Mouse (Mus musculus): ENCODE results near the gene Tex21.
A peak's percentile ranks its signal among the peaks of the same experiment; 100 is the strongest.
"Not testable (repeated sequence)": the region's sequence is repeated elsewhere in the genome, so short reads cannot be mapped to it uniquely, and the experiment has no call there.

The Tex21 gene

DNA sequence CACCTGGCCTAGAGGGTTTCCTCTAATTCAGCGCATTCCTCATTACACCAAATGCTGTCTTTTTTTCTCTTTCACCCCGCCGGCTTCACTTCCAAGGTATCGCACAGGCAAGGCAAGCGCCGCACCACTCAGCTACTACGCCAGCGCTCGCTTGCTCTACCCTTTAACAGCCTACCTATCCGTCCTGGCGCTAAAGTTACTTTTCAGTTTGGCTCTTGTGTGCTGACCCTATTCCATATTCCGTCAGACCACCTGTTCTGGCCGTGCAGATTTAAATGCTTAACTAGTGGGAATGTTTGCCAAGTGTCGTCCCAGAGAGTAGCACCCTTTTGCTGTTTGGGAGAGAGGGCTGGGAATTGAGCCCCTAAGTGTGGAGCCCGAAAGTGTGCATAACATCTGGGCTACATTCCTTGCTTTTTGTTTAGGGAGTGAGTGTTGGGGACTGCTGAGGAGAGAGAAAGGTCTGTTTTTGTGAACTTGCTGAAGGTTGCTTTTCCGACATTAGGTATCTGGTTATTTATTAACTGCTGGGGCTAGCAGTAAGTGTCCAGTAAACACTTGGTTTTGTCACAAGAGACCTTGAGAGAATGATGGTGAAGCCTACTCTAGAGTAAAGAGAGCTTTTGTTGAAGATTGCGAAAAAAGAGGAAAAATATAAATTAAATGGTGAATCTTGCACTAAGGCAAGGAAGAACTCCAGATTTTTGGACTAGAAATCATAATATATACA, 9.7 kb upstream of the Tex21 start:
- DNase-seq (ENCODE audit: low spot score) = no peak

DNA sequence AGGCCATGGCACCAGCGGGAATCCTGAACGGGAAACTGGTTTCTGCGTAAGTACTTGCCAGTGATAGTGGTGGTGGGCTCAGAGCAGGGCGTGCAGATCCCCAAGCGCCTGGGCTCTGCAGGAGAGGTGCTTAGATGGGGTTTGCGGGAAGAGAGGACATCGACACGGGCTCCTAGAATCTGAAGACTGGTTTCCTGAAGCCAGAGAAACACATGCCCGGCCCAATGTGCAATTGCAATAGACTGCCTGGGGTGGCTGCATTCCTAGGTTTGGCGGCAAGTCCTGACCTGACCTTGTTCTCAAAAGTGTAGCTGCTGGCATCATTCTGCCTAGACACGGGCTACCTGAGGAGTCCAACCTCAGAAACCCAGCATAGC, 8.9 kb upstream of the Tex21 start:
- no peak for DNase-seq (ENCODE audit: low spot score)

DNA sequence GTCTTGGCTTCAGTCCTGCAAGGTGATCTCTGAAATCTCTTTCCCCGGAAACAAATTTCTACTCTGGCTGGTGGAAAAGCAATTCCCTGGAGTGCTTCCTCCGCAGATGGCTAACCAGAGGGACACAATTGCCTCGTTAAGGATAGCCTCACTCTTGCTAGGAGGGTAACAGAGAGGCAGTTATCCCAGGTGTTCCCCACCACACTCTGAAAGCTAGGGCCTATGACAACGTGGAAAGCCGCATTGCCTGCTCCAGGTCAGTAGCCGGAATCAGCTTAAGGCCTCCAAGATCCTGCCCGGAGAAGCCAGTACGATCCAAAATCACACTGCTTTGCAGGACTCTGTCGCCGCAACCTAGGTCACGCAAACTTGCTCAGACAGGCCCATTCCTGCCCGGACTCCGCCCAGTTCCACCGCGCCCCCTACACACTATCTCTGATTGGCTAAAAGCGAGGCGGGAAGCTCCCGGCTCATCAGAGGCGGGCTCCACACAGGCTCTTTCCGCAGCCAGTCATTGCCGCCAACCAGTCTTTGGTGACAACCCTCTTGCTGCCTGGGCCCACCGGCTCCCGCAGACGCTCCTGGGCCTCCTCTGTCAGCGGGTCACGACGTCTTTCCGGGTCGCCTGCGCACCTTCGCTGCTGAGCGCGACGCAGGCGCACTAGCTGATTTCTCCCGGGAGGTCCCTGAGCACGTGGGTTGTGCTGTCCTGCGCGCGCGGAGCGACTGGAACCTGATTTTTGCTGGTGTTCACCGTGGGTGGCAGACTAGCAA, 8.4 kb upstream of the Tex21 start, which contains the start of gene Mthfd1:
Gene Mthfd1, plus strand, starts transcription at position 574 of the 774 bp plus-strand sequence.
- peak; percentile 70 for DNase-seq (ENCODE audit: low spot score)

DNA sequence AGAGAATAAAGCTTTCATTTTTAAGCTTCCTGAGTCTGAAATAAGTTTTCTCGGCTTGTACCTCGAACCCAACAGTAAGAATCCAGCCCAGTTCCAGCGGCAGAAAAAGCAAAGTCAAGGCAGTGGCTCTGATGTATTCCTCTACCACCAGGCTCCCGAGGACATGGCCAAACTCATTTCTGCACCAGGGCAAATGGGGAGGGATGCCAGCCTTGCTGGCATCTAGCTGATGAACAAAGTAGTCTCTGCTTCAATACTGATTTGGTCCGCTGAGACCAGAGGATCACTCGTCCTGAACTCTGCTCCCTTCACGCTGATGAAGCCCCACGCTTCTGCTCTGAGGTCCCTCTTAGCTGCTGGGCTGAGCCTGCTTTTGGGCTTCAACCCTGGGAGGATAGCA, 7.4 kb upstream of the Tex21 start:
- no peak for DNase-seq (ENCODE audit: low spot score)

DNA sequence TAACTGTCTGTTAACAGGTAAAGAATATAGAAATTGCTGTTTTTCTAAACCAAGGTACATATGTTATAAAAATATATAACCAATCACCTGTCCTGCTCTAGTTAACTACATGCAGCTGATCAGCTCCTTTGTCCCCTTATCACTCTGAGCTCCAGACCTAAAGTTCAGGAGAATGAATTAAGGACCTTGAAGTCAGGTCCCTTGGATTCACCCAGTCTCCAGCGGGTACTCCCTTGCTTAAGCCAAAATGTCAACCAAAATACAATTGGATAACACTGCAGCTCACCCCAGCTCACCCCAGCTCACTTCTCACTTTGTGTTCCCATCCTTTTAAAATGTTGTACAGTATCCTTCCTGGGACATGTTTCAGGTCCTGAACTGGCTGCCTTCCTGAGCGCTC, 7.0 kb upstream of the Tex21 start:
- no peak for DNase-seq (ENCODE audit: low spot score)

DNA sequence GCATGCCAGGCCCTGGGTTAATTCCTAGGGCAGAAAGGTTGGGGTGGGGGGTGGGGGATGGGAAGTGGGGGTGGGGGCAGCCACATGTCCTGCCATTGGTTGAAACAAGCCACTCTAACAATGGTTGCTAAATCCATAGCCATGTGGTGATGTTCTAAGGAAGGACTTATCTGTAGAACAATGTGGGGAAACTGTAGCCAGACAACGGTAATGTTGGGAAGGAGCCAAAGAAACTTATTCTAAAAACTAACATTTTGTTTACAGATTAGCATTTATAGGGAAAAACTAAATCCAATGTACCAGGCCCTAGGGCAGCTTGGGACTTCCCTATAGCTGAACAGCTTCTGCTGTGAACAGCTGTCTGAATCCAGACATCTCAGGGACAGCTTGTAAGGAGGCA, 6.5 kb upstream of the Tex21 start:
- no peak for DNase-seq (ENCODE audit: low spot score)

DNA sequence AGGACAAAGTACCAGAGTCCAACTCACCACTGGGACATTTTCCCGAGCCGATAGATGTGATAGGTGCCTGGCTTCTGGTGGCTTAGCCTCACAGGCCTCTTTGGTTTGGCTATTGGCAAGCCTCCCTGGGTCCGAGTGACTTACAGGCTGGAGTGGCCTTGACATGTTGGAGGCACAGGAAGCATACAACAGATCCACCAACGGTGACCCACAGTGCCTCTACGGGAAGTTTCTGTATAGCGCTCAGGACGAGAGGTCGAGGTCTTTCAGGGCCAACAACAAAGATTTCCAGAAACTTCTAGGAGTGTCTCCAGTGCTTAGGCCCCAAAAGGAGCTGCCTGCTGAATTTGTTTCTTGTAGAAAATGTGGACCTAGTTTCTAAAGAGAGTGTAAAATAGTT, 1.6 kb downstream of the Tex21 start:
- no peak for DNase-seq (ENCODE audit: low spot score)

DNA sequence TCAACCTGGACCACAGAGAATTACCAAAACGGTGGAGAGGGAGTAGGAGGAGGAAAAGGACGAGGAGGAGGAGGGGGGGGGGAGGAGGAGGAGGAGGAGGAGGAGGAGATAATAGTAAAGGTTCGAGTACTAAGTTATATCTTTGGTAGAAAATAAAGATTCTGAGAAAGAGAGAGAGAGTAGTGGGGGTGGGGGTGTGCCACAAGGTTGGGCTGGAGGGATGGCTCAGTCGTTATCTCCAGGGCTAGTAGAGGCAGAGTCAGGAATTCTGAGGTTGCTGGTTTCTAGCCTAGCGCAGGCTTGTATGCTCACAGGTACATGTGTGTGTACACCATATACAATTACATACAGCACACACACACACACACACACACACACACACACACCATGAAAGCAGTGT, 4.7 kb downstream of the Tex21 start:
- no peak for DNase-seq (ENCODE audit: low spot score)

DNA sequence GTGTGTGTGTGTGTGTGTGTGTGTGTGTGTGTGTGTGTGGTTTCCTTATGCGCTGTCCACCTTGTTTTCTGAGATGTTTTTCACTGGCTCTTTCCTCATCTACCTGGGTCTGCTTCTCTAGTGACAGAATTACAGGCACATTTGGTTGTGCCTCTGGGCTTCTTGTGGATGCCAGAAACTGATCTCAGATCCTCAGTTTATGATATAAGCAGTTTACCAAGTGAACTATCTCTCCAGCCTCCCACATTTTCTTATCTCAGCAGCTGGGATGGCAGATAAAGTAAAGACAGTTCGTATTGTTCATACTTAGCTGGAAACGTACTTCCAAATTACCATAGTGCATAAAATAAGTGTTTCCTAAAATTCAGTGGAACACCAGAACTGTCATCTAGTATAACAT, 5.5 kb downstream of the Tex21 start:
- DNase-seq (ENCODE audit: low spot score) = no peak

DNA sequence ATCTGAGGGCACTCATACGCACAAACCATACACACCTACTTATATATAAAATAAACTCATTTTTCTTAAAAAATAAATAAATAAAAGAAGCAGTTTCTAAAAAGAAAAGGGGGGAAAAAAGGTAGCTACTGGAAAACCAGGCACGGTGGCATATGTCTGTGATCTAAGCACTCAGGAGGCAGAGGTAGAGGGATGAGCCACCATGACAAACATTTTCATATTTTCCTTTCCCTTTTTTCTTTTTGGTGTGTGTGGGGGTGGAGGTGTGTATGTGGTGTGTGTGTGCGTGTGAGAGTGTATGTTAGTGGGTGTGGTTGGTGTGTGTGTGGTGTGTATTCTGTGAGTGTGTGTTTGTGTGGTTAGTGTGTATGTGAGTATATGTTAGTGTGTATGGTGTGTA, 5.9 kb downstream of the Tex21 start:
- DNase-seq (ENCODE audit: low spot score) = no peak

DNA sequence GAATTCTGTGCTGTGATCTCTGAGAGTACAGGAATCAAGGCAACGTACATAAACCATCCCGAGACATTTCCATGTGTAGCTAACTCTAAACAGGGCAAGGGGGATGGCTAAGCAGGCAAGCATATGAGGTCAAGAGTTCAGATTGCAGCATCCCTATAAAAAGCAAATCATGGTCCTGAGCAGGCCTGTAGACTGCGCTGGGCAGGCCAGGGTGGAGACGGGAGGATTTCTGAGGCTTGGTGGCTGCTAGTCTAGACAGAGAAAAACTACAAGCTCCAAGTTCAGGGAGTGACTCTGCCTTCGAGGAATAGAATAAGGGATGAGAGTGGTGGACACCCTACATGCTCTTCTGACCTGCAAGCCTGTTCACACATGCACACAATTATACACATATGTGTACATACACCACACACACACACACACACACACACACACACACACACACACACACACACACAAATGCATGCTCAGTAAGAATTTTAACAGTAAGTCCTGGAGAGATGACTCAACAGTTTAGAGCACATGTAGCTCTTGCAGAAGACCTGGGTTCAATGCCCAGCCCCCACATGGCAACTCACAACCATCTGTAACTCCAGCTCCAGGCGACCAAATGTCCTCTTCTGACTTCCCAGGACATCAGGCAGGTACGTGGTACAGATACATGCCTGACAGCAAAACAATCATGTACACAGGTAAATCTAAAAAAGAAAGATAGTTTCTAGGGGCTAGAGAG, 6.5 kb downstream of the Tex21 start:
- DNase-seq (ENCODE audit: low spot score) = no peak

DNA sequence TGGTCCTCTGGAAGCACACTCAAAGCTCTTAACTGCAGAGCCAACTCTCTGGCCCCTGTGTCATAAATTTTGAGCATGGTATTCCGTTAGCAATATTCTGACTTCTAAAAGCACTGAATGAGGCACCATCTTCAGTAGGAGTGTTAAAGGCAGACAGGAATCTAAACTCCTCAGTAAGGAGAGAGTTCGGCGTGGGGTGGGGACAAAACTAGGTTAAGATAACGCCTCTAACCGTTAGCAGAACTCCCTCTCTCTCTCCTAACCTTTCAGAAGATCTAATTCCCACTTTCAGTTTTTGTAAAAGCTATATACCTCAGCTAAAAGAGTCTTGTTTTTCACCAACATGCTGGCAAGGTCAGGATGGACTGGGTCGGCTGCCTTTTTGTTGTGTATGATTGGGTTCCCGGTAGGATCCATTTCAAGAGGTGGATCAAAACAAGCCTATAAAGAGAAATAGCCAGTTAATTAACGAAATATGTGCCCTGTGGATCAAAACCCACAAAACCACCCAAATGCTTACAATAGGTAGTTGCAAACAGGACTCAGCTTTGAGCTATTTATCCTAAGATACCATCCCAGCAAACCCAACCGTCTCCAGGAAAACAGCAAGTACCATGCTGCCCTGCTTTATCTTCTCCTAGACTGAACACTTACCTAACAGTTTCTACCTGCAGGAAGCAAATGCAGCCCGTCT, 7.3 kb downstream of the Tex21 start:
- no peak for DNase-seq (ENCODE audit: low spot score)

DNA sequence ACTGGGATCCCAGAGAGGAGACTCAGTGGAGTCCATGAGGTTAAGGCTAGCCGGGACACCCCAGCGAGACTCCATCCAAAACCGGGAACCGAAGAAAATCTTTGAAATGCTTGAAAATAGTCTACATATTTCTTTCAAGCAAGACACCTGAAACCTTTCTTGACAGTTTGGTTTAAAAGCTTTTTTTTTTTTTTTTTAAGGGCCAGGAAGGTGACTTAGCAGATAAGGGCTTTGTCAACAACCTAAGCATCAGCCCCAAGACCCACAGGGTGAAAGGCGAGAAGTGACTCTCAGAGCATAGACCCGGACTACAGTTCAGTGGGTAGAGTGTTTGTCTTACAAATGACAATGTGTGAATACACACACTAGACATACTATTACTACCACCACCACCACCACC, 11.3 kb downstream of the Tex21 start:
- DNase-seq (ENCODE audit: low spot score) = no peak

DNA sequence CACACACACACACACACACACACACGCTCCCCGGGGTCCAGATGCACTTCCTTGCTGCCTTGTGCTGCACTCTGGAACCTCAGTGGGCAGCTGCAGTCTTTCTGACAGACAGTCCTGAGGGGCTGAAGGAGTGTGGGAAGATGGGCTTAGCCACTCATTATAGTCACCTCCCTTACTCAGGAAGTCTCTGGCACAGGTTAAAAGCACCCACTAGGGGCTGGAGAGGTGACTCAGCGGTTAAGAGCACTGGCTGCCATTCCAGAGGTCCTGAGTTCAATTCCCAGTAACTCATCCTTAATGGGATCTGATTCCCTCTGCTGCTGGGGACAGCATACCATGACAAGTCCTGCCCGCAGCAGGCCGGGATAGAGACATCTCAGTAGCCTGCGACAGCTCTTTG, 15.9 kb downstream of the Tex21 start:
- DNase-seq (ENCODE audit: low spot score) = no peak

DNA sequence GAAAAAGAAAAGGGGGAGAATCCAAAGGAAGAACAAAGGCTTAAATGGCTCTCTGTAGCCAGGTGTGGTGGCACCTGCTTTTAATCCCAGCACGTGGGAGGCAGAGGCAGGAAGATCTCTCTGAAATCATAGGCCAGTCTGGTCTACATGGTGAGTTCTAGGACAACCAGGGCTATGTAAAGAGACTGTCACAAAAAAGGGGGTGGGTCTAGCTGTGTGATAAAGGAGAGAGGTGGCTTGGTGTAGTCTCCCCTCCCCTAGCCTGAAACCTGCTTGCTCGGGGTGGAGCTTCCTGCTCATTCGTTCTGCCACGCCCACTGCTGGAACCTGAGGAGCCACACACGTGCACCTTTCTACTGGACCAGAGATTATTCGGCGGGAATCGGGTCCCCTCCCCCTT, 24.4 kb downstream of the Tex21 start:
- DNase-seq (ENCODE audit: low spot score) = not testable (repeated sequence)

DNA sequence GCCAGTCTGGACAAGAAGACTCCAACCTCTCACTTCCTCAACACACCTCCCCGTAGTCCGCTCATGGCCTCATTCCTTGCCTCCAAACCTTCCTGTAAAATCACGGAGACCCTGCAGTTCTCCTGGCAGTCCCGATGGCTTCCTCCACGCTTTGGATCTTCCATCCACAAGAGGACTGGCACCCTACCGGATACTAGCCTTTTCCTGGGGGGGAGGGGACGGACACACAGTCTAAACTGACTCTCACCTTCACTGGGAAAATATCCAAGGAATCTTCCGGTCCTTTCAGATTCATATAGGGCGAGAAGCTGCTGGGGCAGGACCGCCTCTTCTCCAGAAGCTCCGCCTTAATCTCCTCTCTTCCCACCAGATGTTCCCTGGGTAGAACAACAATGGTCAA, 29.8 kb downstream of the Tex21 start:
- no peak for DNase-seq (ENCODE audit: low spot score)

DNA sequence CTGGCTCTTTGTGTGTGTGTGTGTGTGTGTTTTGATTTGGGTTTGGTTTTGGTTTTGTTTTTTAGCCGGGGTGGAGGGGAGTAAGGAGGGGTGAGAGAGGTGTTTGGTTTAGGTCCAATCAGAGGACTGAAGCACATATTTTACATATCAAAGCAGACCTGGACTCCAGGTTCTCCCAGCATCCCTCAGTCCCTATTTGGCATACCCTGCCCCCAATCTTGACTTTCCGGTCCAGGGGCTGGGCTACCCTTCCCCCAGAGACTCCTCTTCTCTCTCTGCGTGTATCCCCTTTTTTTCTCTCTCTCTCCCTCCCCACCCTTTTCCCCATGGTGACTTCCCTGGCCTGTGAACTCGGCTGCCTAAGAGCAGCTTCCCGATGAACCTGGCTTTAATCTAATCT, 31.4 kb downstream of the Tex21 start:
- no peak for DNase-seq (ENCODE audit: low spot score)

DNA sequence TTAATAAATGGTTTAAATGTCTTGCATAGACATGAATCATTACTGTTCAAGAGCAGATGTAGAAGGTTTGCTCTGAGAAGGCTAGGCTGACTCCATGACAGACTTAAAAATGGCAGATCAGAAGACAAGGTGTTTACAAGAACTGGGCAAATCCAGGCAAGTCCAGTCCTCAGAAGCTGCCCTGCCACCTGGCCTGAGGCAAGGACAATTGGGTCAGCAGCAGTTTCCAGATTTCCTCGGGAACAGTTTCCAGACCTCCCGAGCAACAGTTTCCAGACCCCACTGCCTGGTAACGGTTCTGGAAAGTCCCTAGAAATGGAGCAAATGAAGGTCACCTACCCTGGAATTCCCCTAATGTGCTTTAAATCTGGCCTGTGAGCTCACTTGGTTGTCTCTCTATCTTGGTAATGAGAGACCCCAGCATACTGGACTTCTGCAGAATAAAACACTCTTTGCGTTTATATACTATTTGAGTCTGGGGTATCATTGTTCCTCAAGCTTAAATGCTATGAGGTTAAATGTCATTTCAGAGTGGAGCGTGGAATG, 37.0 kb downstream of the Tex21 start:
- no peak for DNase-seq (ENCODE audit: low spot score)

DNA sequence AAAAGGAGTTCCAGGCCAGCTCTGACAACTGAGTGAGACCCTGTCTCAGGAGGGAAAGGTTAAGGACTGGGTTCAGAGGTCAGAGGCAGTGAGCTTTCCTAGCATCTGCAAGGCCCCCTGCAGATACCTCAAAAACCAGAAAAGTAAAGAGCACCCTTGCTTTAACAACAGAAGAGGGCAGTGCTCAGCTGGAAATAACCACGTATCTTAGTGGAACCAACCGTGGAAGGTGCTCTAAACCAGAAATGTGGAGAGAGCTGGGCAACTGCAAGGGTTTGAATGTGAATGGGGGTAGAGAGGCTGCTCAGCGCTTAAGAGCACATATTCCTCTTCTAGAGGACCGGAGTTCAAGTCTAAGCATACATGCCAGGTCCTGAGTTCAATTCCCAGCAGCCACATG, 46.2 kb downstream of the Tex21 start:
- DNase-seq (ENCODE audit: low spot score) = no peak

DNA sequence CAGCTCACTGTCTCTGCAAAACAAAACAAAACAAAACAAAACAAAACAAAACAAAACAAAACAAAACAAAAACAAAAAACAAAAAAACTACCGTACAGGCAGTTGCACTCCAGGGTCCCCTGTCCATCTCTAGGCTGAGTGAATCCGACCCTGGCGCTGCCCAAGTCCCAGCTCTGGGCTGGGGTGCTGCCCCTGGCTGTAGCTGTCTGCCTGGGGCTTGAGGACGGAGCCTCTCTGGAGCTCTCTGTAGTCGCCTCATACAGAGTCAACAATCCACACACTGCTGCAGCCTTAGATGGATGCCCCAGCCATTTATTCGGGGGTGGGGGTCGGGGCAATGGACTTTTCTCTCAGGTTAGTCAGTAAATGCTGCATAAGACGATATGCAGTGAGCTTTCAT, 49.5 kb downstream of the Tex21 start:
- no peak for DNase-seq (ENCODE audit: low spot score)

DNA sequence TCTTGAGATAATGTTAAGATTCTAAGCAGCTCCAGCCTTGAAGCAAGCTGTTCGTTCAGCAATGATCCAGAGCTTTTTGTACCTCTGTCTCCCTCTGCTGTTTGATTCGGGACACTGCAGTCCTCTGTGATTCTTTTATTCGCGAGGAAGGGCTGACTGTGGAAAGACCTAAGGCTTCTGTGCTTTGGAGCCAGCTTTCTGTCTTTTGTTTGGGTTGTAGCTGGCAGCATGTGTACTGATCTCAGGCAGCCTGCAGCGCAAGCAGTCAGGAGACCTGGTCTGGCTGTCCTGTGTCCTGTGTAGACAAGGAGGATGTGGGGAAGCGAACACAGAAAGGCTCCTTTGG, 49.9 kb downstream of the Tex21 start:
- DNase-seq (ENCODE audit: low spot score) = no peak

Data from urinary bladder, postnatal 10 days (tissue).